Mouse (Mus musculus) C2C12 (cell line): ENCODE results near the gene Nlrp6.
A peak's percentile ranks its signal among the peaks of the same experiment; 100 is the strongest.

Experiments
- CEBPB ChIP-seq: IDR thresholded peaks from one replicate; pipeline ENCODE4 v1.6.1; 2011; ENCODE audit warnings: low read depth, mild to moderate bottlenecking, control low read depth, moderate library complexity
- CTCF ChIP-seq: IDR thresholded peaks from one replicate; pipeline ENCODE4 v1.5.1; 2011; ENCODE audit not compliant: control insufficient read depth, insufficient read depth, insufficient read length
- FOSL1 ChIP-seq: IDR thresholded peaks from one replicate; pipeline ENCODE4 v1.8.0; 2011; ENCODE audit warnings: mild to moderate bottlenecking, low read length; ENCODE audit not compliant: poor library complexity, insufficient read depth, severe bottlenecking
- MAX ChIP-seq: IDR thresholded peaks from one replicate; pipeline ENCODE4 v1.6.1; 2011; ENCODE audit warnings: mild to moderate bottlenecking, control low read depth
- MYOD1 ChIP-seq: IDR thresholded peaks from one replicate; pipeline ENCODE4 v1.6.1; 2011; ENCODE audit warnings: low read depth; ENCODE audit not compliant: control insufficient read depth, insufficient read length
- MYOG ChIP-seq: IDR thresholded peaks from one replicate; pipeline ENCODE4 v1.6.1; 2011; ENCODE audit not compliant: control insufficient read depth, insufficient read length; ENCODE audit errors: extremely low read depth
- USF1 ChIP-seq: IDR thresholded peaks from one replicate; pipeline ENCODE4 v1.6.1; 2011; ENCODE audit warnings: low read depth, mild to moderate bottlenecking, control low read depth, moderate library complexity

- TF ChIP-seq CTCF (no peak), MYOD1 (peak; percentile 47), MAX (no peak), USF1 (no peak), MYOG (no peak), FOSL1 (no peak), CEBPB (no peak)
Measured at GRCm38 (mm10) chr7:140973396-140974165, 52.9 kb downstream of the Nlrp6 start.
